Mouse (Mus musculus): ENCODE results near the gene Wfdc12. TPM values are rescaled to one million over a fixed set of nuclear protein-coding genes. Genes with fewer than 3 reads are reported as not detected.

Gene Wfdc12
- polyA plus RNA-seq, 1 experiment from 2014 or later = not detected

- Histone ChIP-seq H3K4me2 (no peak overlapping the region), H3K27me3 (no peaks in the 10 kb centered on the region), H3K36me3 (no peaks in the 10 kb centered on the region), H3K9me3 (replicated peaks) (no peaks in the 10 kb centered on the region), H3K4me1 (replicated peaks) (no peaks in the 10 kb centered on the region), H3K4me3 (replicated peaks) (no peak overlapping the region), H3K9ac (no peak overlapping the region), H3K27ac (no peak overlapping the region)
- DNase-seq = no peak
- WGBS (ENCODE audit: insufficient replicate concordance) = 66% methylated on average over 5 of the region's 5 CpGs
- ATAC-seq (ENCODE audit: low read depth) = no peak
Observed at GRCm38 (mm10) chr2:164195971-164196699, 5.7 kb upstream of the Wfdc12 start.

- Histone ChIP-seq H3K27me3 (no peaks in the 10 kb centered on the region), H3K4me3 (replicated peaks) (no peak overlapping the region), H3K9ac (no peak overlapping the region), H3K4me1 (replicated peaks) (no peaks in the 10 kb centered on the region), H3K27ac (no peak overlapping the region), H3K4me2 (no peak overlapping the region), H3K36me3 (no peaks in the 10 kb centered on the region), H3K9me3 (replicated peaks) (no peaks in the 10 kb centered on the region)
- DNase-seq = no peak
- no peak for ATAC-seq (ENCODE audit: low read depth)
- 53% methylated on average over 5 of the region's 5 CpGs for WGBS (ENCODE audit: insufficient replicate concordance)
Observed at GRCm38 (mm10) chr2:164194959-164195630, 4.7 kb upstream of the Wfdc12 start.

- no peaks in the 10 kb centered on the region for H3K27me3 ChIP-seq
- H3K27ac ChIP-seq = no peak overlapping the region
- no peaks in the 10 kb centered on the region for H3K36me3 ChIP-seq
- H3K4me3 ChIP-seq (replicated peaks) = no peak overlapping the region
- no peaks in the 10 kb centered on the region for H3K9me3 ChIP-seq (replicated peaks)
- no peak for ATAC-seq (ENCODE audit: low read depth)
- H3K4me1 ChIP-seq (replicated peaks) = no peaks in the 10 kb centered on the region
- H3K4me2 ChIP-seq = no peak overlapping the region
- no peak overlapping the region for H3K9ac ChIP-seq
- no peak for DNase-seq
Observed at GRCm38 (mm10) chr2:164192279-164192678, 1.9 kb upstream of the Wfdc12 start.

GRCm38 (mm10) chr2:164188722-164189121 is 1.7 kb downstream of the Wfdc12 start:
- Histone ChIP-seq H3K4me2 (no peak overlapping the region), H3K36me3 (no peaks in the 10 kb centered on the region), H3K27me3 (0 out of 2 replicates have a peak, but pooled peaks cover 5% of the 10 kb centered on the region), H3K9ac (no peak overlapping the region), H3K27ac (no peak overlapping the region), H3K4me1 (replicated peaks) (no peaks in the 10 kb centered on the region), H3K9me3 (replicated peaks) (no peaks in the 10 kb centered on the region), H3K4me3 (replicated peaks) (no peak overlapping the region)
- DNase-seq = no peak
- peak; percentile 47; the same call in 1 of the 2 replicates for ATAC-seq (ENCODE audit: low read depth)
- WGBS (ENCODE audit: insufficient replicate concordance) = 16% methylated on average over 5 of the region's 5 CpGs

GRCm38 (mm10) chr2:164184145-164184719 is 6.2 kb downstream of the Wfdc12 start:
- no peak for ATAC-seq (ENCODE audit: low read depth)
- WGBS (ENCODE audit: insufficient replicate concordance) = 24% methylated on average over 9 of the region's 9 CpGs
- H3K9me3 ChIP-seq (replicated peaks) = no peaks in the 10 kb centered on the region

GRCm38 (mm10) chr2:164183340-164183739 is 7.1 kb downstream of the Wfdc12 start:
- Histone ChIP-seq H3K27ac (no peak overlapping the region), H3K4me1 (replicated peaks) (no peaks in the 10 kb centered on the region), H3K4me2 (no peak overlapping the region), H3K9ac (no peak overlapping the region), H3K27me3 (peaks cover 11% of the 10 kb centered on the region; the same call in 1 of the 2 replicates), H3K36me3 (no peaks in the 10 kb centered on the region), H3K9me3 (replicated peaks) (no peaks in the 10 kb centered on the region), H3K4me3 (replicated peaks) (no peak overlapping the region)
- ATAC-seq (ENCODE audit: low read depth) = no peak
- no peak for DNase-seq
- WGBS (ENCODE audit: insufficient replicate concordance) = 51% methylated on average over 9 of the region's 9 CpGs

More at GRCm38 (mm10) chr2:164184145-164184719, 6.2 kb downstream of the Wfdc12 start:
- peaks cover 8% of the 10 kb centered on the region; the same call in 1 of the 2 replicates for H3K27me3 ChIP-seq
- H3K36me3 ChIP-seq = no peaks in the 10 kb centered on the region
- H3K4me1 ChIP-seq (replicated peaks) = no peaks in the 10 kb centered on the region
- no peak overlapping the region for H3K9ac ChIP-seq
- H3K27ac ChIP-seq = no peak overlapping the region
- no peak for DNase-seq
- no peak overlapping the region for H3K4me2 ChIP-seq
- H3K4me3 ChIP-seq (replicated peaks) = no peak overlapping the region

- Histone ChIP-seq H3K4me3 (replicated peaks) (no peak within 1 kb of the TSS), H3K4me2 (no peak within 1 kb of the TSS), H3K4me1 (replicated peaks) (no peaks in the 10 kb centered on the region), H3K27me3 (peaks cover 12% of the 10 kb centered on the region; the same call in 1 of the 2 replicates), H3K9me3 (replicated peaks) (no peaks in the 10 kb centered on the region), H3K9ac (no peak within 1 kb of the TSS), H3K36me3 (no peaks in the 10 kb centered on the region), H3K27ac (no peak within 1 kb of the TSS)
- WGBS (ENCODE audit: insufficient replicate concordance) = 55% methylated on average over 7 of the region's 7 CpGs
- DNase-seq = no peak
- ATAC-seq (ENCODE audit: low read depth) = no peak
Observed at GRCm38 (mm10) chr2:164182692-164183255, 7.6 kb downstream of the Wfdc12 start, which contains the start of gene Wfdc5. Gene Wfdc5 (minus strand): TSS chr2:164182742.

- Histone ChIP-seq H3K4me1 (replicated peaks) (no peaks in the 10 kb centered on the region), H3K36me3 (no peaks in the 10 kb centered on the region), H3K27me3 (peaks cover 12% of the 10 kb centered on the region; the same call in 1 of the 2 replicates), H3K27ac (no peak overlapping the region), H3K4me2 (no peak overlapping the region), H3K4me3 (replicated peaks) (no peak overlapping the region), H3K9ac (no peak overlapping the region), H3K9me3 (replicated peaks) (no peaks in the 10 kb centered on the region)
- DNase-seq (no peak), ATAC-seq (ENCODE audit: low read depth) (no peak)
- WGBS (ENCODE audit: insufficient replicate concordance) = 76% methylated on average over 4 of the region's 4 CpGs
Observed at GRCm38 (mm10) chr2:164180770-164181169, 9.6 kb downstream of the Wfdc12 start.

- WGBS (ENCODE audit: insufficient replicate concordance) = 24% methylated on average over 3 of the region's 3 CpGs
- no peaks in the 10 kb centered on the region for H3K36me3 ChIP-seq
- DNase-seq = no peak
- H3K9me3 ChIP-seq (replicated peaks) = no peaks in the 10 kb centered on the region
- H3K4me3 ChIP-seq (replicated peaks) = no peak overlapping the region
- no peak overlapping the region for H3K4me2 ChIP-seq
- no peaks in the 10 kb centered on the region for H3K4me1 ChIP-seq (replicated peaks)
- H3K27me3 ChIP-seq = peaks cover 12% of the 10 kb centered on the region; the same call in 1 of the 2 replicates
- no peak overlapping the region for H3K27ac ChIP-seq
- no peak overlapping the region for H3K9ac ChIP-seq
- no peak for ATAC-seq (ENCODE audit: low read depth)
Observed at GRCm38 (mm10) chr2:164180124-164180523, 10.3 kb downstream of the Wfdc12 start.

- Histone ChIP-seq H3K4me2 (no peak overlapping the region), H3K4me1 (replicated peaks) (no peaks in the 10 kb centered on the region), H3K9me3 (replicated peaks) (no peaks in the 10 kb centered on the region), H3K27me3 (peaks cover 16% of the 10 kb centered on the region), H3K27ac (no peak overlapping the region), H3K9ac (no peak overlapping the region), H3K36me3 (no peaks in the 10 kb centered on the region), H3K4me3 (replicated peaks) (no peak overlapping the region)
- 69% methylated on average over 5 of the region's 5 CpGs for WGBS (ENCODE audit: insufficient replicate concordance)
- DNase-seq (no peak), ATAC-seq (ENCODE audit: low read depth) (no peak)
Observed at GRCm38 (mm10) chr2:164177831-164178230, 12.6 kb downstream of the Wfdc12 start.

- H3K27ac ChIP-seq = no peak overlapping the region
- DNase-seq = no peak
- no peaks in the 10 kb centered on the region for H3K36me3 ChIP-seq
- H3K4me2 ChIP-seq = no peak overlapping the region
- ATAC-seq (ENCODE audit: low read depth) = no peak
- peaks cover 32% of the 10 kb centered on the region for H3K27me3 ChIP-seq
- H3K4me3 ChIP-seq (replicated peaks) = no peak overlapping the region
- H3K9ac ChIP-seq = no peak overlapping the region
- no peaks in the 10 kb centered on the region for H3K9me3 ChIP-seq (replicated peaks)
- H3K4me1 ChIP-seq (replicated peaks) = no peaks in the 10 kb centered on the region
- WGBS (ENCODE audit: insufficient replicate concordance) = 53% methylated on average over 3 of the region's 3 CpGs
Observed at GRCm38 (mm10) chr2:164175850-164176249, 14.6 kb downstream of the Wfdc12 start.
